In genomic region chr4:66768762-66769161, GRCm38 (mm10) we compare ENCODE assay signal across 9 mouse cellular contexts. TPM values are rescaled to one million over a fixed set of nuclear protein-coding genes. Genes with fewer than 3 reads are reported as not detected.
A peak's percentile ranks its signal among the peaks of the same experiment; 100 is the strongest.
DNase-seq lines count a peak whose midpoint lies in the region; ATAC-seq and TF ChIP-seq lines count a peak whose summit lies in the region.
"Had no signal": no experiment of that assay in that cellular context is flagged by ENCODE, and none has a peak within 500 bp of the region (broad histone marks: within the 10 kb centered on the region; RNA-seq: fewer than 3 reads in every experiment).

No protein-coding gene starts in this region.

- in situ Hi-C loops in ES-E14 (cut with MboI; ENCODE audit: low sequenced_read_pairs in 2 of 2, unreplicated experiment in 2 of 2) = no loop called here

- no peak overlapping the region for H3K4me2 ChIP-seq in lung, embryonic 14.5 days
- H3K4me2 ChIP-seq: embryonic facial prominence, embryonic 15.5 days had no signal

- no peak for ATAC-seq in lung, embryonic 14.5 days (ENCODE audit: insufficient read depth)

- no peaks in the 10 kb centered on the region for H3K4me1 ChIP-seq in ES-E14 (ENCODE audit: control insufficient read depth in 2 of 2, insufficient read depth in 2 of 2, low read length in 2 of 2, poor library complexity in 1 of 2)
- H3K4me1 ChIP-seq in lung, embryonic 14.5 days (ENCODE audit: insufficient read depth) = no peaks in the 10 kb centered on the region
- H3K4me1 ChIP-seq: embryonic facial prominence, embryonic 15.5 days had no signal

- DNase-seq in 3134 (ENCODE audit: extremely low read depth, insufficient read length, low spot score) (peak; percentile 26), ES-E14 (ENCODE audit: low read depth, low spot score) (peak; percentile 19)
- peak; percentile 86 to 88 for DNase-seq in cerebellum, postnatal 10 days
- DNase-seq in frontal cortex, postnatal 25 days (ENCODE audit: low spot score in 2 of 2) = peak; percentile 58 to 64
- peak; percentile 13 for DNase-seq in large intestine, adult 2 months (ENCODE audit: low read depth, low spot score)
- DNase-seq in lung, embryonic 14.5 days = peak; percentile 75
- DNase-seq in retina, postnatal 1 day = peak; percentile 72
- DNase-seq in thymus, adult 18-20 months = no peak

- no peak overlapping the region for H3K27ac ChIP-seq in ES-E14 (ENCODE audit: insufficient read depth, low read depth, low read length, poor library complexity, severe bottlenecking)
- no peak overlapping the region for H3K27ac ChIP-seq in lung, embryonic 14.5 days (ENCODE audit: low read depth)
- H3K27ac ChIP-seq: embryonic facial prominence, embryonic 15.5 days had no signal

- peak; percentile 82 for TF ChIP-seq CTCF in lung, embryonic 14.5 days (IDR thresholded peaks at IDR 0.05; ENCODE audit: low read depth)

- no peaks in the 10 kb centered on the region for H3K27me3 ChIP-seq in lung, embryonic 14.5 days (ENCODE audit: insufficient read depth, low read length)
- H3K27me3 ChIP-seq: embryonic facial prominence, embryonic 15.5 days had no signal

- H3K36me3 ChIP-seq in ES-E14 (ENCODE audit: control insufficient read depth, insufficient read depth, low read length, poor library complexity, severe bottlenecking) = no peaks in the 10 kb centered on the region
- no peaks in the 10 kb centered on the region for H3K36me3 ChIP-seq in lung, embryonic 14.5 days (ENCODE audit: insufficient read depth)
- H3K36me3 ChIP-seq: embryonic facial prominence, embryonic 15.5 days had no signal

- no peaks in the 10 kb centered on the region for H3K9me3 ChIP-seq in ES-E14 (ENCODE audit: control insufficient read depth, insufficient read depth, low read depth, low read length)
- H3K9me3 ChIP-seq in lung, embryonic 14.5 days (ENCODE audit: low read depth, low read length) = no peaks in the 10 kb centered on the region
- H3K9me3 ChIP-seq: embryonic facial prominence, embryonic 15.5 days had no signal

- WGBS in large intestine, adult 2 months = 23% methylated on average over 4 of the region's 4 CpGs
- WGBS in lung, embryonic 14.5 days = 19% methylated on average over 4 of the region's 4 CpGs

- H3K4me3 ChIP-seq in ES-E14 (ENCODE audit: insufficient read depth in 1 of 2, low read depth in 1 of 2, low read length in 2 of 2, poor library complexity in 1 of 2, severe bottlenecking in 1 of 2) = no peak overlapping the region
- no peak overlapping the region for H3K4me3 ChIP-seq in lung, embryonic 14.5 days (ENCODE audit: low read depth, low read length)
- H3K4me3 ChIP-seq: embryonic facial prominence, embryonic 15.5 days had no signal

- no peak overlapping the region for H3K9ac ChIP-seq in ES-E14 (ENCODE audit: insufficient read depth, low read depth, low read length, poor library complexity, severe bottlenecking)
- no peak overlapping the region for H3K9ac ChIP-seq in lung, embryonic 14.5 days
- H3K9ac ChIP-seq: embryonic facial prominence, embryonic 15.5 days had no signal

TF ChIP-seq in ES-E14, 5 proteins besides CTCF, POLR2A, EP300 and RAD21:
- TF ChIP-seq ZNF384 (IDR thresholded peaks at IDR 0.05; ENCODE audit: low read depth, low read length) (no peak), HCFC1 (IDR thresholded peaks at IDR 0.05; ENCODE audit: borderline replicate concordance, insufficient read depth, low read length) (no peak), ZC3H11A (IDR thresholded peaks at IDR 0.05; ENCODE audit: borderline replicate concordance, low read depth, low read length) (peak; percentile 49; the same call in 1 of the 2 replicates), CHD2 (IDR thresholded peaks at IDR 0.05; ENCODE audit: low read depth, low read length) (no peak)

RNA-seq across cellular contexts. Expression of gene Tlr4, which starts 58.6 kb away (rescaled TPM):
- 0.05 and 0.36 TPM in 2 replicates for total RNA-seq in ES-E14 (2012; rRNA removed)
- 0.33 and 0.52 TPM in 2 replicates for polyA plus RNA-seq in large intestine, adult 2 months (2012; rRNA removed)
- 0.91 and 2.1 TPM in 2 replicates for polyA plus RNA-seq in lung, embryonic 14.5 days (2014; fragmentation: Nextera tagmentation; extraction: Ambion mirVana)

Comparison
In these comparisons a context has a peak if more than half of its experiments do, and no peak if none do; other contexts are left out.
1. DNase-seq: peak in 3134 (single experiment), ES-E14 (single experiment), cerebellum, postnatal 10 days (2 of 2), frontal cortex, postnatal 25 days (2 of 2), large intestine, adult 2 months (single experiment), lung, embryonic 14.5 days (single experiment) and retina, postnatal 1 day (single experiment); none in thymus, adult 18-20 months (0 of 2).